8 mouse cellular contexts compared by ENCODE assay signal in genomic region chr11:97279040-97279404, GRCm38 (mm10). TPM values are rescaled to one million over a fixed set of nuclear protein-coding genes. Genes with fewer than 3 reads are reported as not detected.
DNase-seq lines count a peak whose midpoint lies in the region; ATAC-seq lines count a peak whose summit lies in the region.

No protein-coding gene starts in this region.

- H3K9me3 ChIP-seq in kidney, embryonic 14.5 days (ENCODE audit: control insufficient read depth, low read length): no peaks in the 10 kb centered on the region
- H3K9me3 ChIP-seq in hindbrain, embryonic 13.5 days: no peaks in the 10 kb centered on the region
- H3K9me3 ChIP-seq in midbrain, embryonic 14.5 days (ENCODE audit: control insufficient read depth, low read length): no peaks in the 10 kb centered on the region

- no peaks in the 10 kb centered on the region for H3K27me3 ChIP-seq in kidney, embryonic 14.5 days (ENCODE audit: control insufficient read depth, insufficient read depth, low read length)
- no peaks in the 10 kb centered on the region for H3K27me3 ChIP-seq in hindbrain, embryonic 13.5 days
- H3K27me3 ChIP-seq in midbrain, embryonic 14.5 days (ENCODE audit: control insufficient read depth, insufficient read depth, low read length): no peaks in the 10 kb centered on the region

- peak overlapping the region; percentile 99 for H3K4me3 ChIP-seq in kidney, embryonic 14.5 days (ENCODE audit: low read length)
- peak overlapping the region; percentile 99 for H3K4me3 ChIP-seq in hindbrain, embryonic 13.5 days
- peak overlapping the region; percentile 99 for H3K4me3 ChIP-seq in midbrain, embryonic 14.5 days (replicated peaks; ENCODE audit: low read depth, low read length)

- 21% methylated on average over 11 of the region's 11 CpGs for WGBS in kidney, embryonic 14.5 days
- WGBS in hindbrain, embryonic 13.5 days: 18% methylated on average over 11 of the region's 11 CpGs
- WGBS in midbrain, embryonic 14.5 days: 14% methylated on average over 11 of the region's 11 CpGs

- H3K9ac ChIP-seq in kidney, embryonic 14.5 days (ENCODE audit: low read depth, low read length): peak overlapping the region; percentile 99
- peak overlapping the region; percentile 100 for H3K9ac ChIP-seq in hindbrain, embryonic 13.5 days
- H3K9ac ChIP-seq in midbrain, embryonic 14.5 days (replicated peaks; ENCODE audit: low read length): peak overlapping the region; percentile 99

- H3K27ac ChIP-seq in kidney, embryonic 14.5 days (ENCODE audit: low read depth, low read length): no peak overlapping the region
- peak overlapping the region; percentile 100 for H3K27ac ChIP-seq in hindbrain, embryonic 13.5 days
- H3K27ac ChIP-seq in midbrain, embryonic 14.5 days (replicated peaks; ENCODE audit: low read depth, low read length): peak overlapping the region; percentile 99

- peaks cover 10% of the 10 kb centered on the region for H3K4me1 ChIP-seq in kidney, embryonic 14.5 days (ENCODE audit: control insufficient read depth, insufficient read depth, low read length)
- H3K4me1 ChIP-seq in hindbrain, embryonic 13.5 days (replicated peaks): peaks cover 27% of the 10 kb centered on the region
- H3K4me1 ChIP-seq in midbrain, embryonic 14.5 days (ENCODE audit: control insufficient read depth, insufficient read depth, low read length): peaks cover 17% of the 10 kb centered on the region

- H3K36me3 ChIP-seq in kidney, embryonic 14.5 days (ENCODE audit: control insufficient read depth, insufficient read depth, low read length): no peaks in the 10 kb centered on the region
- H3K36me3 ChIP-seq in hindbrain, embryonic 13.5 days: no peaks in the 10 kb centered on the region
- H3K36me3 ChIP-seq in midbrain, embryonic 14.5 days (ENCODE audit: control insufficient read depth, insufficient read depth, low read length): no peaks in the 10 kb centered on the region

- no peak for DNase-seq in kidney, adult 11 months
- peak; percentile 20 for DNase-seq in brain, adult 2 months (ENCODE audit: low read depth, low spot score)
- DNase-seq in midbrain, embryonic 14.5 days: no peak
- DNase-seq in layer of hippocampus, adult 8-10 months (ENCODE audit: low spot score in 2 of 2): no peak
- no peak for DNase-seq in layer of hippocampus, adult 18-20 months (ENCODE audit: low spot score in 2 of 2)
- no peak for DNase-seq in spleen, postnatal 36 days (ENCODE audit: low spot score in 2 of 2)

- no peak for ATAC-seq in kidney, embryonic 14.5 days (ENCODE audit: low FRiP score, low TSS enrichment)
- no peak for ATAC-seq in hindbrain, embryonic 13.5 days (ENCODE audit: low FRiP score)
- ATAC-seq in midbrain, embryonic 14.5 days (ENCODE audit: low FRiP score, low TSS enrichment): no peak

- peak overlapping the region; percentile 61 for H3K4me2 ChIP-seq in kidney, embryonic 14.5 days (replicated peaks; ENCODE audit: low read depth, low read length)
- H3K4me2 ChIP-seq in hindbrain, embryonic 13.5 days: peak overlapping the region; percentile 78
- H3K4me2 ChIP-seq in midbrain, embryonic 14.5 days (ENCODE audit: low read length): peak overlapping the region; percentile 85

RNA-seq across cellular contexts. Expression of gene Npepps, which starts 1.4 kb away (rescaled TPM):
- 53.6 and 78.6 TPM in 2 replicates for polyA plus RNA-seq in kidney, embryonic 14.5 days (2014; fragmentation: Nextera tagmentation; extraction: Ambion mirVana)
- 154 and 156 TPM in 2 replicates for polyA plus RNA-seq in hindbrain, embryonic 13.5 days (2015; fragmentation: Nextera tagmentation; extraction: Ambion mirVana)
- 115 and 135 TPM in 2 replicates for polyA plus RNA-seq in midbrain, embryonic 14.5 days (2014; fragmentation: Nextera tagmentation; extraction: Ambion mirVana)
- total RNA-seq in layer of hippocampus, adult 8-10 months (2022): 100 to 1,000 TPM; 142 to 161 (median 151) TPM
- total RNA-seq in layer of hippocampus, adult 18-20 months (2021): 100 to 1,000 TPM; 135 to 145 TPM

RNA-seq across cellular contexts. Expression of gene Mrpl45, which starts 36.5 kb away (rescaled TPM):
- polyA plus RNA-seq in kidney, embryonic 14.5 days (2014; fragmentation: Nextera tagmentation; extraction: Ambion mirVana): 58.4 and 64.8 TPM in 2 replicates
- 38.4 and 39.0 TPM in 2 replicates for polyA plus RNA-seq in hindbrain, embryonic 13.5 days (2015; fragmentation: Nextera tagmentation; extraction: Ambion mirVana)
- 39.4 and 46.7 TPM in 2 replicates for polyA plus RNA-seq in midbrain, embryonic 14.5 days (2014; fragmentation: Nextera tagmentation; extraction: Ambion mirVana)
- total RNA-seq in layer of hippocampus, adult 8-10 months (2022): 10 to 100 TPM; 23.1 to 32.2 (median 27.4) TPM
- 10 to 100 TPM; 27.7 to 30.6 TPM for total RNA-seq in layer of hippocampus, adult 18-20 months (2021)
